ENCODE assay signal across 26 mouse cellular contexts in genomic region chr12:13085951-13086350, GRCm38 (mm10).
A peak's percentile ranks its signal among the peaks of the same experiment; 100 is the strongest.
DNase-seq lines count a peak whose midpoint lies in the region; ATAC-seq lines count a peak whose summit lies in the region.
"Had no signal": no experiment of that assay in that cellular context is flagged by ENCODE, and none has a peak within 500 bp of the region (broad histone marks: within the 10 kb centered on the region; RNA-seq: fewer than 3 reads in every experiment).

No protein-coding gene starts in this region.

- H3K9ac ChIP-seq in kidney, embryonic 15.5 days, result no peak overlapping the region
- no peak overlapping the region for H3K9ac ChIP-seq in neural tube, embryonic 11.5 days (ENCODE audit: low read length)
- H3K9ac ChIP-seq: liver, postnatal 0 days had no signal

- no peaks in the 10 kb centered on the region for H3K27me3 ChIP-seq in kidney, embryonic 15.5 days
- no peaks in the 10 kb centered on the region for H3K27me3 ChIP-seq in embryonic facial prominence, embryonic 10.5 days (replicated peaks; ENCODE audit: low read depth, poor library complexity, severe bottlenecking)
- no peaks in the 10 kb centered on the region for H3K27me3 ChIP-seq in neural tube, embryonic 11.5 days (ENCODE audit: control insufficient read depth, insufficient read depth, low read length)
- H3K27me3 ChIP-seq: CH12.LX had no signal

- ATAC-seq in kidney, embryonic 15.5 days (replicated peaks; ENCODE audit: low FRiP score), result no peak
- ATAC-seq in neural tube, embryonic 11.5 days (ENCODE audit: insufficient read depth, low FRiP score, low TSS enrichment), result no peak
- ATAC-seq: hindbrain, postnatal 0 days; intestine, postnatal 0 days; liver, postnatal 0 days had no signal

- peaks cover 13% of the 10 kb centered on the region for H3K4me1 ChIP-seq in kidney, embryonic 15.5 days
- peaks cover 37% of the 10 kb centered on the region for H3K4me1 ChIP-seq in embryonic facial prominence, embryonic 10.5 days
- H3K4me1 ChIP-seq in neural tube, embryonic 11.5 days (ENCODE audit: control insufficient read depth, insufficient read depth, low read length), result peaks cover 2% of the 10 kb centered on the region; the same call in 1 of the 2 replicates

- H3K27ac ChIP-seq in kidney, embryonic 15.5 days, result 0 out of 2 replicates have a peak overlapping the region, but pooled peaks have one; percentile 13
- H3K27ac ChIP-seq in embryonic facial prominence, embryonic 10.5 days (replicated peaks), result peak overlapping the region; percentile 45
- H3K27ac ChIP-seq in neural tube, embryonic 11.5 days (ENCODE audit: low read depth, low read length), result no peak overlapping the region
- H3K27ac ChIP-seq: gastrocnemius, adult 2 months; hindbrain, postnatal 0 days; kidney, postnatal 0 days; left cerebral cortex, adult 2 months; stomach, postnatal 0 days had no signal

- H3K36me3 ChIP-seq in kidney, embryonic 15.5 days, result no peaks in the 10 kb centered on the region
- H3K36me3 ChIP-seq in embryonic facial prominence, embryonic 10.5 days (replicated peaks), result no peaks in the 10 kb centered on the region
- no peaks in the 10 kb centered on the region for H3K36me3 ChIP-seq in neural tube, embryonic 11.5 days (ENCODE audit: control insufficient read depth, insufficient read depth, low read length)
- H3K36me3 ChIP-seq: G1E had no signal

- no peaks in the 10 kb centered on the region; the same call in 1 of the 2 replicates for H3K9me3 ChIP-seq in kidney, embryonic 15.5 days (replicated peaks)
- no peaks in the 10 kb centered on the region for H3K9me3 ChIP-seq in embryonic facial prominence, embryonic 10.5 days
- no peaks in the 10 kb centered on the region for H3K9me3 ChIP-seq in neural tube, embryonic 11.5 days (ENCODE audit: control insufficient read depth, low read length)
- H3K9me3 ChIP-seq: G1E had no signal

- 38% methylated on average over 9 of the region's 9 CpGs for WGBS in kidney, embryonic 15.5 days
- WGBS in embryonic facial prominence, embryonic 10.5 days, result 21% methylated on average over 9 of the region's 9 CpGs
- WGBS in neural tube, embryonic 11.5 days, result 29% methylated on average over 9 of the region's 9 CpGs

- no peak overlapping the region for H3K4me2 ChIP-seq in kidney, embryonic 15.5 days
- H3K4me2 ChIP-seq in neural tube, embryonic 11.5 days (ENCODE audit: low read depth), result no peak overlapping the region

- no peak overlapping the region for H3K4me3 ChIP-seq in kidney, embryonic 15.5 days (replicated peaks)
- H3K4me3 ChIP-seq in embryonic facial prominence, embryonic 10.5 days, result no peak overlapping the region
- no peak overlapping the region for H3K4me3 ChIP-seq in neural tube, embryonic 11.5 days (ENCODE audit: low read depth, low read length)
- H3K4me3 ChIP-seq: gastrocnemius, adult 2 months; left cerebral cortex, adult 2 months had no signal

- no peak for DNase-seq in kidney, adult 8-10 months
- peak; percentile 80 for DNase-seq in embryo, embryonic 10.5 days (ENCODE audit: low spot score)
- DNase-seq in embryonic facial prominence, embryonic 10.5 days (ENCODE audit: low spot score), result peak; percentile 81
- peak; percentile 33 for DNase-seq in neural tube, embryonic 11.5 days (ENCODE audit: low spot score)
- no peak for DNase-seq in heart, postnatal 10 days
- DNase-seq in left cerebral cortex, postnatal 14 days (ENCODE audit: low spot score in 2 of 2), result no peak
- DNase-seq: adrenal gland, adult 8-10 months; B cell, adult 2 months; cerebellum, adult 18-20 months; cerebellum, postnatal 14 days; gastrocnemius, adult 2 months; heart, postnatal 36 days; left cerebral cortex, postnatal 4 days; liver, postnatal 0 days; lung, postnatal 10 days; midbrain, embryonic 14.5 days; right cerebral cortex, postnatal 14 days; thymus, adult 2 months had no signal

- intact Hi-C loops in heart, postnatal 10 days (cut with DNase I), result no loop called here
- intact Hi-C loops in left cerebral cortex, postnatal 14 days (cut with DNase I), result no loop called here

Comparison
In these comparisons a context has a peak if more than half of its experiments do, and no peak if none do; other contexts are left out.
1. DNase-seq: peak in embryo, embryonic 10.5 days (single experiment), embryonic facial prominence, embryonic 10.5 days (single experiment) and neural tube, embryonic 11.5 days (single experiment); none in kidney, adult 8-10 months (0 of 2), heart, postnatal 10 days (0 of 2) and left cerebral cortex, postnatal 14 days (0 of 2).